Mouse (Mus musculus) E14TG2a.4 (cell line): Measurements from ENCODE around the gene Slc1a7.

Experiments
- H3K27me3 ChIP-seq: 2 replicates; pipeline ENCODE4 v1.6.1; 2014; ENCODE audit warnings: low read length, control low read depth; ENCODE audit not compliant: insufficient read depth
- H3K36me3 ChIP-seq: 2 replicates; pipeline ENCODE4 v1.6.1; 2014; ENCODE audit warnings: low read length, control low read depth; ENCODE audit not compliant: insufficient read depth
- H3K4me1 ChIP-seq: replicated peaks from 2 replicates; pipeline ENCODE4 v1.6.1; 2014; ENCODE audit warnings: low read depth, low read length, control low read depth
- H3K4me3 ChIP-seq: replicated peaks from 2 replicates; pipeline ENCODE4 v1.5.1; 2014; ENCODE audit warnings: mild to moderate bottlenecking, low read length
- H3K9me3 ChIP-seq: 2 replicates; pipeline ENCODE4 v1.6.1; 2014; ENCODE audit warnings: low read length, control low read depth
- CTCF ChIP-seq: conservative IDR thresholded peaks from 2 replicates; pipeline ENCODE4 v1.5.1; 2014; ENCODE audit warnings: low read length
- NANOG ChIP-seq: IDR thresholded peaks from 2 replicates; pipeline ENCODE4 v1.6.1; 2014; ENCODE audit warnings: borderline replicate concordance, low read length, mixed read lengths
- POU5F1 ChIP-seq: IDR thresholded peaks from 2 replicates; pipeline ENCODE4 v1.6.1; 2014; ENCODE audit warnings: low read length, borderline replicate concordance

Slc1a7 gene

DNA sequence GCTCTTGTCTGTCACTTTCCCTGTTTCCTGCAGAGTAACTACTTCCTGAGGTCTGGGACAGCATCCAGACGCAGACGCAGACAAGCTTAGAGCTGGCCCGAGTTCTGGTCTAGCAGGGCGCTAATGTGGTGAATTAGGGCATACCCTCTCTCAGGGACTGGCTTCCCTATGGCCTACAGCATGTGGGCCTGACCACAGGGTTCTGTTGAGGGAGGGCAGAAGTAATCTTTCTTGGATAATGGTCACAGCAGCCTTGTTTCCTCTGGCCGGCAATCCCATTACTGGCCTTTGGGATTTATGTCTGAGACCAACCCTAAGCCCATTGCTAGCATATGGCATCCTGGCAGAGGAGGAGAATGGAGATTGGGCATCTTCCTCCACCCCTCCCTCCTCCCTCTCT, 22.7 kb downstream of the Slc1a7 start:
- Histone ChIP-seq H3K36me3 (no peaks in the 10 kb centered on the region), H3K4me3 (no peak overlapping the region), H3K27me3 (peaks cover 29% of the 10 kb centered on the region), H3K4me1 (peaks cover 12% of the 10 kb centered on the region), H3K9me3 (no peaks in the 10 kb centered on the region)
- TF ChIP-seq POU5F1 (no peak), CTCF (no peak), NANOG (no peak)

DNA sequence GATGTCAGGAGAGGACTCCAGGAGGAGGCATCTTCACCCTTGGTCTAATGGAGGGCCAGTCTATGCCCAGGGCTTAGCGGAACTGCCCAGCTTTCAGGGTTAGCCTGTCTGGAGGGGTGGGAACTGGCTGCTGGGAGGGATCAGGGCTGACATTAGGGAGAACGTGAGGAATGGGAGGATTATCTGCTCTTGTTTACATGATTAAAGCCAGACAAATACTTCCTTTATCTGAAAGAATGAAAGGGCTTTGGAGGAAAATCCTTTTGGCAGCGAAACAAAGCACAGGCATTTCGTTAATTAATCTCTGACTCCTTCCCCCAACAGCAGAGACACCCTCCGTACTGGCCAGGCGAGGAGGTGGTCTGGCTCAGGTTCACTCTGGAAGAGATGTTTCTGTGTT, 23.7 kb downstream of the Slc1a7 start:
- peaks cover 21% of the 10 kb centered on the region for H3K27me3 ChIP-seq
- no peak for TF ChIP-seq POU5F1
- no peak for TF ChIP-seq CTCF
- no peak; the same call in 1 of the 2 replicates for TF ChIP-seq NANOG
- H3K36me3 ChIP-seq, result no peaks in the 10 kb centered on the region
- H3K4me3 ChIP-seq, result no peak overlapping the region
- H3K4me1 ChIP-seq, result peaks cover 19% of the 10 kb centered on the region
- H3K9me3 ChIP-seq, result no peaks in the 10 kb centered on the region

DNA sequence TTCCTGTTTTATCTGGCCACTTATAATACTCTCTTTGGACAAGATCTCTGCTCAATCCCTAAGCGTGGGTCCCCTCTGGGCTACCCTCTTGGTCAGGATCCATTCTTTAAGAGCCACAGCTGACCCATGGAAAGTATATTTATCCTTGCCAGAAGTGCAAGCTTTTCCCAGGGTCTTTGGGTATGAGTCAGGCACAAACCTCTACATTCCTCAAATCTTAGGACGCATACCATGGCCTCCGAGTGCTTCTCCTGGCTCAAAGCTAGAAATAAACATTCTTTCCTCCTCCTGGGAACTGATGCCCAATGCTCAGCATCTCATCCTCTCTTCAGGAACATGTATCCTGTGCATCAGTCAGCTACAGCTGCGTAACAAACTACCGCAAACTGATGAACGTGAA, 26.9 kb downstream of the Slc1a7 start:
- H3K4me1 ChIP-seq, result peaks cover 30% of the 10 kb centered on the region
- no peak overlapping the region for H3K4me3 ChIP-seq
- TF ChIP-seq NANOG (no peak), POU5F1 (no peak), CTCF (no peak)
- peaks cover 34% of the 10 kb centered on the region for H3K27me3 ChIP-seq
- H3K9me3 ChIP-seq, result no peaks in the 10 kb centered on the region
- no peaks in the 10 kb centered on the region for H3K36me3 ChIP-seq

DNA sequence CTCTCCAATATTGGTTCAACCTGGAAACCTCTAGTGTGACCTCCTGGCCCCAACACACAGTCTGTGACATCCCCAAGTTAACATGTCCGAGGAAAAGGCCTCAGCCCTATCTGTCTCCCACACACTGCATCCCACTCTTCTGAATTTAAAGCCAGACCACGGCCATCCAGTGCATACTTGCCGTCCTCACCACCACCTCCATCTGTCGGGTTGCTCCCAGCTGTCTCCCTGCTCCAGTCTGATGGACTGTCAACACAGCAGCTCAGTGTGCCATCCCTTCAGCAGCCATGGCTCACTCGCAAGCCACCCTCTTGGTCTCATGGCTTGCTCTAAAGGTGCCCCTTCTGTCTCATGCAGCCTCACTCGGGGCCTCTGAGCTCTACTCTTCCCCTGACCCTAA, 27.6 kb downstream of the Slc1a7 start:
- no peak for TF ChIP-seq NANOG
- no peak for TF ChIP-seq CTCF
- TF ChIP-seq POU5F1, result no peak
- H3K9me3 ChIP-seq, result no peaks in the 10 kb centered on the region
- H3K4me3 ChIP-seq, result no peak overlapping the region
- H3K27me3 ChIP-seq, result peaks cover 32% of the 10 kb centered on the region
- no peaks in the 10 kb centered on the region for H3K36me3 ChIP-seq
- H3K4me1 ChIP-seq, result peaks cover 30% of the 10 kb centered on the region

DNA sequence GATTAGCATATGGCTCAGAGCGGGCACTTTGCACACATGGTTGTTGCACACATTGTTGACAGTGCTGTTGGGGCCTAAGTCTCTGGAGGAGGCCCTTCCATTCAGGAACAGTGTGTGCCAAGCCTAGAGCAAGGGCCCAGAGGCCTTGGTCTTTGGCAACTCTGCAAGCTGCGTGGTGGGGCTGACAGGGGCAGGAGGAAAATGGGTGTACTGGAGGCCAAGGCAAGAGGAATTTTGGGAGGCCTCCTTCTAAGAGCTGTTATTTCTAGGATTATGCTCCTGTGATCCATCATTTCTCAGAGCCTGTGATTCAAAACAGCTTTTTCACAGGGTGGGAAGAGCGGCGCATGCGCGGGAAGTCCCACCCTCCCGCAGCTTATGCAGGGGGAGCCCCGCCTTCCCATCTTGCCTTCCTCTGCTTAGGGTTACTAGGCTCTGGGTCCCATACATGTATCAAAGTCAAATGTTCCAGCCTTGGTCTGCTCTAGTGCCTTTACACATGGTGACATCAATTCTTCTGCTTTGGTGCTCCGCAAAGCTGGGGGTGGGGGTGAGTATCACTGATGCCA, 28.4 kb downstream of the Slc1a7 start:
- Histone ChIP-seq H3K9me3 (no peaks in the 10 kb centered on the region), H3K4me1 (peaks cover 28% of the 10 kb centered on the region), H3K36me3 (no peaks in the 10 kb centered on the region), H3K4me3 (no peak overlapping the region), H3K27me3 (peaks cover 29% of the 10 kb centered on the region; the same call in 1 of the 2 replicates)
- TF ChIP-seq NANOG (no peak), POU5F1 (no peak), CTCF (no peak)

DNA sequence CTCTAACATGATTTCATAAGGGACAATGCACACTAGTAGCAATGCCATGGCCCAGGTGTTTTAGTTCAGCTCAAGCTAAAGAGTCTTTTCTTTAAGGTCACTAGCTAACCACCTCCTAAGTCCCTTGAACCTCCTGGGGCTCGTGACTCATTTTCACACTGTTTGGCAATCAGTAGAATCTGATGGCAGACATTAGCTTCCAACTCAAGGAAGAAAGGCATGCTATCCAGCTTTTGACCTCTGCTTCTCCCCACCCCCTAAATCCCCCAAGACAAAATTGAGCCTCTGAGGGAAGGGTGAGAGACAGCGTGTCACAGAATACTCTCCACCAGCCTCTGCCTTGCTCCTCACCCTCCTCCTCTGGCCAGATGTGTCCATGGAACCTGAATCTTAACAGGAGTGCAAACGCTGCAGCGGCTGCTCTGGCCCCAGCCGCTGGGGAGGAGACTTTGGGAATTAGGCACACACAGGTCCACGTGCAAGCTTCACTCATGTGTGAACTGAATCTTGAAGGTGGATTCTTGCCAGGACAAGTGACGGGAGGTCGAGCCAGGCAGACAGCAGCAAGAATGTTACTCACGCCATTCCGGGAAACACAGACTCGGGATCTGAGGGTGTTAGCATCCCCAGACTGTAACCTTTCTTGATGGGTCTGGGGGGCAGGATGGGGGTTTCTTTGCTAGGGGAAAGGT, 30.7 kb downstream of the Slc1a7 start:
- Histone ChIP-seq H3K27me3 (peaks cover 20% of the 10 kb centered on the region; the same call in 1 of the 2 replicates), H3K36me3 (no peaks in the 10 kb centered on the region), H3K4me1 (peaks cover 23% of the 10 kb centered on the region), H3K9me3 (no peaks in the 10 kb centered on the region), H3K4me3 (peak overlapping the region; percentile 57)
- TF ChIP-seq NANOG, result no peak
- no peak for TF ChIP-seq CTCF
- TF ChIP-seq POU5F1, result no peak

DNA sequence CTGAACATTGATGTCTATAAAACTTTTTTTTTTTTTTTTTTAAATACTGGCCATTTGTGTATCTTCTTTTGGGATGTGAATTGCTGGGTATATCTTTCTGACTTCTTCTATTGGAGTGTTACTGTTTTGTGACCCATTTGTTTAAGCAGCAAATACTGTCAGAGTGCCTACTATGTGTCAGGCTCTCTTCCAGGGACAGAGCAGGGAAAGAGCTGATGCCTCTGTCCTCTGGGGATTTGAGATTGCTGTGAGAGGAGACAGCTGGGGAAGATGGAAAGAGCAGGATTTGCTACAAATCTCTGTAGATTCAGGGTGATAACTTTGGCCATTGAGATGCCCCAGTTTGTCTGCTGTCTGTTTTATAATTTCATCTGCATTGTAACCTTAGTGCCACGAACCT, 31.2 kb downstream of the Slc1a7 start:
- peaks cover 23% of the 10 kb centered on the region for H3K4me1 ChIP-seq
- H3K36me3 ChIP-seq, result no peaks in the 10 kb centered on the region
- peaks cover 19% of the 10 kb centered on the region; the same call in 1 of the 2 replicates for H3K27me3 ChIP-seq
- H3K4me3 ChIP-seq, result peak overlapping the region; percentile 57
- no peaks in the 10 kb centered on the region for H3K9me3 ChIP-seq
- TF ChIP-seq POU5F1, result no peak
- no peak for TF ChIP-seq NANOG
- TF ChIP-seq CTCF, result no peak

DNA sequence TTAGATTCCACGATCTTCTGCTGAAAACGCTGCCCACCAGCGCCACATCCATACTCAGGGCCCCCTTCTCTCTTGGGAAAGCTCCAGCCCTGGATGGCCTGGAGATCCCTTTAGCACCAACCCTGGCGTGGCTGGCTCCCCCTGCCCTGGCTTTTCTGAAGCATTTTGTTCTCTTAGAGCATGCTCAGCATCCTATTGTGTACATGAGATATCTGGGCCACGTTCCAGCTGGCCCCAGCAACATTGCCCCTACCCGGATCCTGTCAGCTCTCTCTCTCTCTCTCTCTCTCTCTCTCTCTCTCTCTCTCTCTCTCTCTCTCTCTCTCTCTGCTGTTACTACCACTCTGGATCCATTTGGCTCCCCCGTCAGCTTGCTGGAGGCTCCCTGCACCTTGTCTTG, 37.2 kb downstream of the Slc1a7 start:
- Histone ChIP-seq H3K9me3 (no peaks in the 10 kb centered on the region), H3K4me3 (no peak overlapping the region), H3K36me3 (no peaks in the 10 kb centered on the region), H3K27me3 (peaks cover 18% of the 10 kb centered on the region), H3K4me1 (peaks cover 5% of the 10 kb centered on the region)
- TF ChIP-seq CTCF (no peak), POU5F1 (no peak)
